Mouse (Mus musculus): ENCODE measurements at regions not wholly inside any gene's neighbourhood (a gene's known extent, or its start where the extent isn't known, plus 50 kb on each side); places are given as distances from the start of the nearest gene placed in this dataset.

- no peak for TF ChIP-seq CTCF (IDR thresholded peaks at IDR 0.05; ENCODE audit: insufficient read depth, low read depth, low read length)
- TF ChIP-seq POLR2A (IDR thresholded peaks at IDR 0.05; ENCODE audit: insufficient read depth, low read depth, low read length), result no peak
Measured at GRCm38 (mm10) chr7:68823646-68824045, 74.6 kb upstream of the Arrdc4 start.
